Mouse (Mus musculus) limb, embryonic 12.5 days (tissue): Measurements from ENCODE around the gene Psme4. TPM values are rescaled to one million over a fixed set of nuclear protein-coding genes. Genes with fewer than 3 reads are reported as not detected.
"Not testable (repeated sequence)": the region's sequence is repeated elsewhere in the genome, so short reads cannot be mapped to it uniquely, and the experiment has no call there.

Experiments used
- ATAC-seq: fragments of 200-750 bp; cut with Nextera tagmentation; 2 replicates; pipeline ENCODE4 v1.8.0; 2017; ENCODE audit warnings: low read depth, moderate TSS enrichment; ENCODE audit not compliant: insufficient number of reproducible peaks, insufficient read depth, low FRiP score, low TSS enrichment
- H3K27ac ChIP-seq: fragments of 300-500 bp; sonication (generic); 2 replicates; pipeline ENCODE4 v1.5.1; 2016; ENCODE audit warnings: mild to moderate bottlenecking, moderate library complexity
- H3K27me3 ChIP-seq: fragments of 300-500 bp; sonication (generic); 2 replicates; pipeline ENCODE4 v1.6.1; 2016; ENCODE audit warnings: mild to moderate bottlenecking, moderate library complexity
- H3K36me3 ChIP-seq: fragments of 300-500 bp; sonication (generic); 2 replicates; pipeline ENCODE4 v1.6.1; 2016; ENCODE audit warnings: mild to moderate bottlenecking, moderate library complexity
- H3K4me1 ChIP-seq: fragments of 300-500 bp; sonication (generic); replicated peaks from 2 replicates; pipeline ENCODE4 v1.6.1; 2016
- H3K4me2 ChIP-seq: fragments of 300-500 bp; sonication (generic); 2 replicates; pipeline ENCODE4 v1.6.1; 2016; ENCODE audit warnings: mild to moderate bottlenecking, moderate library complexity
- H3K4me3 ChIP-seq: fragments of 300-500 bp; sonication (generic); replicated peaks from 2 replicates; pipeline ENCODE4 v1.5.1; 2016; ENCODE audit warnings: mild to moderate bottlenecking
- H3K9ac ChIP-seq: fragments of 300-500 bp; sonication (generic); replicated peaks from 2 replicates; pipeline ENCODE4 v1.6.1; 2016; ENCODE audit warnings: mild to moderate bottlenecking, moderate library complexity
- H3K9me3 ChIP-seq: fragments of 300-500 bp; sonication (generic); 2 replicates; pipeline ENCODE4 v1.6.1; 2016; ENCODE audit warnings: mild to moderate bottlenecking, moderate library complexity
- WGBS: fragments of 180-500 bp; shearing (Covaris S2); methylation state at CpG from one replicate; pipeline ENCODE4 v1.1.7; 2016; 5-methylcytosine and 5-hydroxymethylcytosine counted together
- polyA plus RNA-seq: library from polyadenylated mRNA; unstranded; fragments of >200 nt; fragmentation: Nextera tagmentation; extraction: Ambion mirVana; gene quantifications from 2 replicates; pipeline ENCODE4 v1.2.1, GENCODE M21; 2016

Psme4 gene
- 31.2 and 33.1 TPM in 2 replicates for polyA plus RNA-seq

DNA sequence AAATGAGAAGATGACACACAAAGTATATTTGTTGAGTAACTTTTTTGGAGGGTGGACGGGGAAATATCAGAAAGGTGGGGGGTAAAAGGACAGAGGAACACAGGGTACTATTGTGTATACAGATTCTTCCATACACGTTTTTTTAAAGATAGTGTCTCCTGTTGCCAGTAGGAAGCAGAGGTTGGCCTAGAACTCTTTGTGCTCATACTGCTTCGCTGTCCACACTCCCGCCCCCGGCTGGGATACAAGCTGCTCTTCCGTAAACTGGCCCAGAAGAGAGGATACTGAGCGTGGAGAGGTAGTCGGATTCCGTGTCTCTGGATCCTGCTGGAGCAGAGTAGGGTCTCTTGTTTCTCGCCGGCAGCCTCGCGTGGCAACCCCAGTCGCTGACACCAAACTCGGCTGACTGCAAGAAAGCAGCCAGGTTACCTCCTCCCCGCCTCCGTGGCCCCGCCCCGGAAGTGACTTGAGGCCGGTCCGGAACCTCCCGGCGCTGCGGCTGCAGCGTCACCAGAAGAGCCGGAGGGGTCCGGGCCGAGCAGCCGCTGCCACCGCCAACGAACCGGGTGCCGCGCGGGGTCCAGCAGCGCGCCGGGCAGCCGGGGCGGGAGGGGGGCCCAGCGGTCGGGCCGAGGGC, at the start of gene Psme4:
Gene Psme4 (plus strand): TSS at position 460 of the 637 bp plus-strand sequence.
- Histone ChIP-seq H3K27ac (peak within 1 kb of the TSS; percentile 94), H3K4me3 (peak within 1 kb of the TSS; percentile 96), H3K4me2 (peak within 1 kb of the TSS; percentile 69), H3K9me3 (no peaks in the 10 kb centered on the region), H3K9ac (peak within 1 kb of the TSS; percentile 96), H3K36me3 (no peaks in the 10 kb centered on the region), H3K4me1 (peaks cover 8% of the 10 kb centered on the region), H3K27me3 (no peaks in the 10 kb centered on the region)
- peak; percentile 98 for ATAC-seq
- 2% methylated on average over 43 of the region's 43 CpGs for WGBS

DNA sequence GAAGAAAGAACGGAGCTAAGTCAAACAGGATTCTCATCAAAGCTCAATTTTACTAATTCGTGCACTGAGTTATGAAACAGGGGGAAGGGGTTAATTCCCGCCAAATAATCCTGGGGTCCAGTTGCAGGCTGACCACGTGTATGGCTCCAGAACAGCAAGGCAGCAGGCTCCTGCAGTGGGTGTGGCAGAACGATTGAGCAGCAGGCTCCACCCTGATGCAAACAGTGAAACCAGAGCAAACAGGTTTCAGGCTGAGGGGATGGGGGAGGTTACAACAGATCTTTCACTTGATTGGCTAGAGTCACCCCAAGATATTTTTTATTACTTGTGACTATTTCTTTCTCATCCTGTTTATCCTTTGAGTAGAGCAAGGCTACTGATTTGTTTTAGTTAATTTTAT, 48.1 kb upstream of the Psme4 start:
- 51% methylated on average over 5 of the region's 5 CpGs for WGBS

DNA sequence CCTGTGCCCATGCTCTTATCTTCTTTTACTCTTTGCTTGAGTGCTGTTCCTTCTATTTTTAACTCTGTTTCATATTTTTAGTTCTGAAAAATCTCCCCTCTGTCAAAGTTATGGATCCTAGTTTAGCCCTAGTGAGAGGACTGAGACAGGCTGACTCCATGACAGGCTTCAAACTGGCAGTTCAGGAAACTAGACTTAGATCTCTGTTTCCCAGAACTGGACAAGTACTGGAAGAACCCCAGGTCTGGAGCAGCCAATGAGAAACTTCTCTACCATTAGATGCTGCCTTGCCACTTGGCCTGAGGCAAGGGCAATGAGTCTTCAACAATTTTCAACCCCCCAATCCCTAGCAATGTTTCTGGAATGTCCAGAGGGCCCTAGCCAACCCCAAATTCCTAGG, 40.8 kb upstream of the Psme4 start:
- no peak for ATAC-seq
- Histone ChIP-seq H3K9ac (no peak overlapping the region), H3K4me3 (no peak overlapping the region), H3K36me3 (no peaks in the 10 kb centered on the region), H3K9me3 (no peaks in the 10 kb centered on the region), H3K27ac (no peak overlapping the region), H3K4me2 (no peak overlapping the region), H3K27me3 (no peaks in the 10 kb centered on the region), H3K4me1 (no peaks in the 10 kb centered on the region)

More for the DNA sequence above, 48.1 kb upstream of the Psme4 start:
- ATAC-seq, result no peak
- Histone ChIP-seq H3K4me2 (no peak overlapping the region), H3K27me3 (no peaks in the 10 kb centered on the region), H3K9ac (no peak overlapping the region), H3K36me3 (no peaks in the 10 kb centered on the region), H3K4me1 (no peaks in the 10 kb centered on the region), H3K4me3 (no peak overlapping the region), H3K27ac (no peak overlapping the region), H3K9me3 (no peaks in the 10 kb centered on the region)

DNA sequence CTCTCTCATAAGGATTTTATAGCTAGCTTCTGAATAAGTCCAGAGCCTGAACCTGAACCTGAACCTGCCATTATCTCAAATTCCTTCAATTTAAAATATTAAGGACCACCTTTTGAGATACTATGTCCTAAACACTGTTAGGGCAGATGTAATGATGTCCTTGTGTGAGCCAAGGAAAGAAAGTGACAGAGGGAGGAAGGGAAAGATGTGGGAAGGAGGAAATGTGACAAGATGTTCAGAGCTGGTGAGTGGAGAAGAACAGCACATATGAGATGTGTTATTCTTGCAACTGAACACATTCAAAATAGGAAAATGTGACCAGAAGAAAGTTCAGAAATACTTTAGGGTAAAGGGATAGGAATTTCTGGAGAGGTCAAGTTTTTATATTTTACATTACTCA, 38.1 kb upstream of the Psme4 start:
- Histone ChIP-seq H3K4me2 (no peak overlapping the region), H3K27ac (no peak overlapping the region), H3K4me3 (no peak overlapping the region), H3K36me3 (no peaks in the 10 kb centered on the region), H3K27me3 (no peaks in the 10 kb centered on the region), H3K4me1 (no peaks in the 10 kb centered on the region), H3K9me3 (no peaks in the 10 kb centered on the region), H3K9ac (no peak overlapping the region)
- no peak for ATAC-seq

DNA sequence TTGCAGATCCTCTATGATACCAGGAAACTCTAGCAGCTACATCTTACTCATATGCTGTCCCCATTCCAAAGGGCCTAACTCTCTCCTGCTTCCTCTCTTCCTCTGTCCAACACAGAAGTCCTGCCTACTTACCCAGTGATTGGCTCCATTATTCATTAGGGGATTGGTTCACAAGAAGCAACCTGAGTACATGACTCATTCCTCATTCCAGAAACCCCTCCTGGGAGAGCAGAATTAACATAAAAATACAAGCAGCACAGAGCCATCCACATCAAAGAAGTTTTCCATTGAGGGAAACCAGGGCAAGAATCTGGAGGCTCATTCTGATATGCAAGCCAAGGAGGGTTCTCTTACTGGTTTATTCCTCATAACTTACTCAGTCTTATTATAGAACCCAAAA, 27.5 kb upstream of the Psme4 start:
- no peaks in the 10 kb centered on the region for H3K36me3 ChIP-seq
- H3K27me3 ChIP-seq, result no peaks in the 10 kb centered on the region
- ATAC-seq, result no peak
- H3K27ac ChIP-seq, result no peak overlapping the region
- no peak overlapping the region for H3K4me2 ChIP-seq
- H3K9me3 ChIP-seq, result no peaks in the 10 kb centered on the region
- H3K4me3 ChIP-seq, result no peak overlapping the region
- H3K4me1 ChIP-seq, result no peaks in the 10 kb centered on the region
- H3K9ac ChIP-seq, result no peak overlapping the region

DNA sequence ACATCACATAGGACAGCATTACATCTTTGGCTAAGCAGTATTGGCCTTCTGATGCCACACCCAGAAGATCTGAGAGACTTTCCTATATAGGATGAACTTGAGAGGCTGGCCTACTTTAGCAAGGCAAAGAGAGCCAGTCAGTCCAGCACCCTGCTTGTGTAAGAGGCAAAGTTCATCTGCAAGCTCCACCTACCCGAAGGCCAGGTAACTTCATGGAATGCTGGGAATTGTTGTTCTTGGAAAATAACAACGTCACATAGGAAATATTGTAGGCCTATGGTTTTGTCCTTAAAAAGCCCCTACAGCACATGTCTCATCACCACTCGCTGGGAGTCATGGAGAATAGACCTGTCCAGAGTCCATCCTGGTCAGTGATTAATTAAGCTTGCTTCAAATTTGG, 22.6 kb upstream of the Psme4 start:
- Histone ChIP-seq H3K9ac (no peak overlapping the region), H3K4me3 (no peak overlapping the region), H3K27me3 (peaks cover 5% of the 10 kb centered on the region), H3K27ac (no peak overlapping the region), H3K36me3 (no peaks in the 10 kb centered on the region), H3K4me1 (no peaks in the 10 kb centered on the region), H3K4me2 (no peak overlapping the region), H3K9me3 (no peaks in the 10 kb centered on the region)
- 90% methylated on average over 3 of the region's 3 CpGs for WGBS
- ATAC-seq, result no peak

DNA sequence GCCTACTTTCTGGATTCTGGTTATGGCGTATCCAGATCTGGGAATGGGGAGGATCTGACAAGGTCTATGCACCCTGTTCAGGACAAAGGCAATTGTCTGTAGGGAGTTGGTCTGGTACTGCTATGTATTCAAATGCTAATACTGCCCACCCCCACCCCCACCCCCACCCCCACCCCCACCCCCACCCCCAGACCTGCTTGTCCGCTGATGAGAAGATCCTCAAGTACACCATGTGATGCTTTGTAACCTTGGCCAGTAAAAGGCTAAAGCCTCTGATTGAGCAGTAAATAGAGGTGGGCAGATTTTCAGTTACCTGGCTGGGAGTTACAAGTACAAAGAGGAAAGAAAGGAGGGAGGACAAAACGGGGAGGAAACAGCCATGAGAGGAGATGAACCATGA, 21.9 kb upstream of the Psme4 start:
- H3K4me2 ChIP-seq, result no peak overlapping the region
- no peaks in the 10 kb centered on the region for H3K9me3 ChIP-seq
- ATAC-seq, result no peak
- H3K36me3 ChIP-seq, result no peaks in the 10 kb centered on the region
- H3K4me1 ChIP-seq, result no peaks in the 10 kb centered on the region
- H3K4me3 ChIP-seq, result no peak overlapping the region
- 57% methylated on average over 3 of the region's 3 CpGs for WGBS
- H3K9ac ChIP-seq, result no peak overlapping the region
- peaks cover 5% of the 10 kb centered on the region for H3K27me3 ChIP-seq
- no peak overlapping the region for H3K27ac ChIP-seq

DNA sequence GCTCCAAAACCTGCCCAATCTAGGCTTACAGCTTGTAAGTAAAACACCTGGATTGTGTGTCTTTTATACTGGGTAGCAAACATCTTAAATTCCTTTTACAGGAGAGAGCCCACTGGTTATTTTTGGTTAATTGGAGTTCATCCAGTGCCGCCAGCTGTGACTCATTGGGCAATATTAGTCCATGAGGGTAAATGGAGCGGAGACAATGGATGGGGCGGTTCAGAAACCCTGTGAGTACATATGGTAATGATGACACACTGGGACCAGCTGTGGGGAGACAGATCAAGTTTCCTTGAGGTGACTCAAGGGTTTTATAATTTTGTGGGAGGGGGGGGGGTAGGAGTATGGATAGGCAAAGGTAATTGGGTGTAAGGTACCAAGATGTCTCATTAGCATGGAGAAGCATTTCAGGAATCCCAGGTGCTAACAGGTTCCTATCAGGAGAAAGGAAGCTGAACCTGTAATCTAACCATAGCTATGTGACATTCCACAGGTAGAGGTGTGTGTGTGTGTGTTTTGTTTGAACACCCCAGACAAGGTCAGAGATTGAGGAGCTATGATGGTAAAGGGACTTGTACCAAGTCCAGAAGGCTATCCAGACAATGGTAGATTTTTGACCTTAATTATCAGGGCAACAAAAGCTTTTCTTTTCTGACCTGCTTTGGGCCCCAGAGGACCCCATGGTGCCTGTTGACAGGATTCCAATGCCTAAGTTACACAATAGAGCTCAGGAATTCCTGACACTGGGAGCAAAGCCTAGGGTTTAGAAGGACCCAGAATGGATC, 21.3 kb upstream of the Psme4 start:
- no peaks in the 10 kb centered on the region for H3K36me3 ChIP-seq
- H3K9me3 ChIP-seq, result no peaks in the 10 kb centered on the region
- peaks cover 11% of the 10 kb centered on the region for H3K27me3 ChIP-seq
- no peaks in the 10 kb centered on the region for H3K4me1 ChIP-seq
- H3K9ac ChIP-seq, result no peak overlapping the region
- H3K4me3 ChIP-seq, result no peak overlapping the region
- WGBS, result 46% methylated on average over 3 of the region's 3 CpGs
- ATAC-seq, result no peak
- H3K4me2 ChIP-seq, result no peak overlapping the region
- no peak overlapping the region for H3K27ac ChIP-seq

DNA sequence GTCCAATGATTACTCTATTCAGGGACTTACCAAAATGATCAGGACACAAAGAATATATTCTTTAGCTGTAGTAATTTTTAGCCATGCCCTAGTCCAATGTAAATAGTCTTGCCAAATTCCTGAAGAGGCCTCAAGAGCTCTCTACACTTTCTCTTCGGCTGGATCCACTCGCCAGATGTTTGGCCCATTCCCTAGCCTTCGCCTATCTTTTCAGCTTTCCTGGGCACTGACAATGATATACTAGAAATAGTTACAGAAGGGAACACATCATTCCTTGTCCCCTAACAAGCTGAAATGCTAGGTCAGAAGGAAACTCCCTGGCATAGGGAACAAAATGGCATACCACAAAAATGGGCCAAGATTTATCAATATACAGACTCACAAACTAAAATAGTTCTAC, 18.6 kb upstream of the Psme4 start:
- no peaks in the 10 kb centered on the region for H3K36me3 ChIP-seq
- no peak overlapping the region for H3K27ac ChIP-seq
- no peaks in the 10 kb centered on the region for H3K9me3 ChIP-seq
- no peaks in the 10 kb centered on the region for H3K4me1 ChIP-seq
- no peak overlapping the region for H3K4me2 ChIP-seq
- peaks cover 20% of the 10 kb centered on the region for H3K27me3 ChIP-seq
- H3K4me3 ChIP-seq, result no peak overlapping the region
- H3K9ac ChIP-seq, result no peak overlapping the region
- no peak for ATAC-seq
- 85% methylated on average over 3 of the region's 3 CpGs for WGBS

DNA sequence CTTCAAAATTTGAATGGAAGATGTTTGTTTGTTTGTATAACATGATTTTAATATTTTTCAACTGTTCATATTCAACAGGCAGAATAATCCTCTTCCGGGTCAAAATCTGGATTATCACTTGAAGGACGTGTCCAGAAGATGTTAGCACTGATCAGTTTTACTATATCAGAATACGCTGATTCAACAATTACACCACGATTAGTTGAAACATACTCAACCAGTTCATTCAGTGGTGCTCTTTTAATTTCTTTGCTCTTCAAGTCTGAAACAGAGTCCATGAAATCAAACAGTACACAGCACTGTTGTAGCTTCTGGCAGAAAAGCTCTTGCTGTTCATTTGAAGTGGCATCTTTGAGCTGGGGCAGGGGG, 17.1 kb upstream of the Psme4 start:
- H3K4me3 ChIP-seq, result peak overlapping the region; percentile 61
- not testable (repeated sequence) for H3K4me1 ChIP-seq, ATAC-seq, H3K27ac ChIP-seq, H3K9me3 ChIP-seq, H3K36me3 ChIP-seq
- 75% methylated on average over 4 of the region's 4 CpGs for WGBS
- H3K9ac ChIP-seq, result peak overlapping the region; percentile 67
- peak overlapping the region; percentile 98 for H3K4me2 ChIP-seq
- H3K27me3 ChIP-seq, result peaks cover 20% of the 10 kb centered on the region

DNA sequence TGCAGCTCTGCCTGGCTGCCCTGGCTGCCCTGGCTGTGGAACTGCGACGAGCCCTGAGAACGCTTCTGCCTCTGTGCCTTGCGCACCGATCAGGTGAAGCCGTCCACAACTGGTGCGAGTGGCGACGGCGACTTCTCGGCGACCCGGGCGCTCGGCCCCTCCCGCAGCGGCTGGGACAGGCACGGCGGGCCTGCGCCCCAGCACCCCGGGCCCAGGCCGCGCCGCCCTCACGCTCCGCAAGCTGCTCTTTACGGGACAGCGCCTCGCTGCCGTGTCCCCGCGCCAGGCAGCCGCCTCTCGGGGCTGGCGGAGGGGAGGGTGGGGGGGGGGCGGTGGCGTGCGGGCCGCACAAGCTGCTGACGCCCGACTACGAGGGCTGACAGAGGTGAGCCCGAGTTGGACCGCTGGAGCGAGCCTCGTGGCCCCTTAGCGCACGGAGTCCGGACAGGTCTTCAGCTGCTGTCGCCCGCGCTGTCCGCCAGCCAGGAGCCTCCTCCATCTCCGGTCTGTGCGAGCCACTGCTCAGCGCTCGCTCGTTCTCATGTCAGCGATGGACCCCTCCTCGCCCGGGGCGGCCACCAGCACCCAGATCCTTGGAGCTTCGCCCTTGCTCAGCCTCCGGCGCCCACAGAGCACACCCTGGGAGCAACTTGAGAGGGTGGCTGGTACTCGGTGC, 16.5 kb upstream of the Psme4 start:
- no peaks in the 10 kb centered on the region for H3K36me3 ChIP-seq
- H3K9ac ChIP-seq, result peak overlapping the region; percentile 67
- peak overlapping the region; percentile 61 for H3K4me3 ChIP-seq
- no peak overlapping the region for H3K27ac ChIP-seq
- H3K27me3 ChIP-seq, result peaks cover 20% of the 10 kb centered on the region
- ATAC-seq, result peak; percentile 90
- H3K9me3 ChIP-seq, result no peaks in the 10 kb centered on the region
- no peaks in the 10 kb centered on the region for H3K4me1 ChIP-seq
- WGBS, result under 1% methylated on average over 54 of the region's 66 CpGs
- peak overlapping the region; percentile 98 for H3K4me2 ChIP-seq
